Mouse (Mus musculus) midbrain, embryonic 15.5 days (tissue): Measurements from ENCODE around the gene Duox1. TPM values are rescaled to one million over a fixed set of nuclear protein-coding genes. Genes with fewer than 3 reads are reported as not detected.

Source experiments
- ATAC-seq: fragments of 200-750 bp; cut with Nextera tagmentation; replicated peaks from 2 replicates; pipeline ENCODE4 v1.8.0; 2017; ENCODE audit warnings: moderate TSS enrichment
- H3K27ac ChIP-seq: fragments of 300-500 bp; sonication (generic); 2 replicates; pipeline ENCODE4 v1.5.1; 2015; ENCODE audit warnings: mild to moderate bottlenecking, inconsistent platforms
- H3K27me3 ChIP-seq: fragments of 300-500 bp; sonication (generic); replicated peaks from 2 replicates; pipeline ENCODE4 v1.6.1; 2015; ENCODE audit warnings: inconsistent platforms
- H3K36me3 ChIP-seq: fragments of 300-500 bp; sonication (generic); replicated peaks from 2 replicates; pipeline ENCODE4 v1.6.1; 2015; ENCODE audit warnings: inconsistent platforms
- H3K4me1 ChIP-seq: fragments of 300-500 bp; sonication (generic); 2 replicates; pipeline ENCODE4 v1.6.1; 2015; ENCODE audit warnings: inconsistent platforms
- H3K4me2 ChIP-seq: fragments of 300-500 bp; sonication (generic); 2 replicates; pipeline ENCODE4 v1.6.1; 2015; ENCODE audit warnings: inconsistent platforms, mild to moderate bottlenecking, moderate library complexity
- H3K4me3 ChIP-seq: fragments of 300-500 bp; sonication (generic); 2 replicates; pipeline ENCODE4 v1.5.1; 2015; ENCODE audit warnings: mild to moderate bottlenecking, inconsistent platforms
- H3K9ac ChIP-seq: fragments of 300-500 bp; sonication (generic); 2 replicates; pipeline ENCODE4 v1.6.1; 2015; ENCODE audit warnings: mild to moderate bottlenecking, inconsistent platforms
- H3K9me3 ChIP-seq: fragments of 300-500 bp; sonication (generic); 2 replicates; pipeline ENCODE4 v1.6.1; 2016; ENCODE audit warnings: inconsistent platforms
- WGBS: fragments of 180-500 bp; shearing (Covaris S2); methylation state at CpG from one replicate; pipeline ENCODE4 v1.1.7; 2015; ENCODE audit warnings: mixed read lengths; 5-methylcytosine and 5-hydroxymethylcytosine counted together
- polyA plus RNA-seq: library from polyadenylated mRNA; unstranded; fragments of >200 nt; fragmentation: Nextera tagmentation; extraction: Ambion mirVana; gene quantifications from 2 replicates; pipeline ENCODE4 v1.2.1, GENCODE M21; 2015

Duox1 gene
- polyA plus RNA-seq, 1 experiment from 2014 or later: 0.13 TPM

- H3K9me3 ChIP-seq: no peaks in the 10 kb centered on the region
- WGBS: 9% methylated on average over 14 of the region's 14 CpGs
- peaks cover 51% of the 10 kb centered on the region for H3K4me1 ChIP-seq
- peak overlapping the region; percentile 99 for H3K27ac ChIP-seq
- peak overlapping the region; percentile 78 for H3K4me2 ChIP-seq
- peak; percentile 65 for ATAC-seq
- H3K9ac ChIP-seq: peak overlapping the region; percentile 79
- peak overlapping the region; percentile 48 for H3K4me3 ChIP-seq
- no peaks in the 10 kb centered on the region for H3K36me3 ChIP-seq
- H3K27me3 ChIP-seq: no peaks in the 10 kb centered on the region
Measured at GRCm38 (mm10) chr2:122349136-122349785, 33.8 kb downstream of the Duox1 start.

GRCm38 (mm10) chr2:122351156-122351930, 35.9 kb downstream of the Duox1 start:
- no peak overlapping the region for H3K4me3 ChIP-seq
- H3K4me1 ChIP-seq: peaks cover 56% of the 10 kb centered on the region
- 55% methylated on average over 5 of the region's 5 CpGs for whole genome bisulfite sequencing
- no peak overlapping the region for H3K9ac ChIP-seq
- ATAC-seq: no peak
- no peak overlapping the region for H3K4me2 ChIP-seq
- H3K27ac ChIP-seq: peak overlapping the region; percentile 82
- no peaks in the 10 kb centered on the region for H3K9me3 ChIP-seq
- 0 out of 2 replicates have a peak, but pooled peaks cover 3% of the 10 kb centered on the region for H3K36me3 ChIP-seq
- no peaks in the 10 kb centered on the region for H3K27me3 ChIP-seq

GRCm38 (mm10) chr2:122351931-122352329, 36.5 kb downstream of the Duox1 start:
- Histone ChIP-seq H3K4me1 (peaks cover 56% of the 10 kb centered on the region), H3K27ac (peak overlapping the region; percentile 82), H3K9ac (no peak overlapping the region), H3K27me3 (no peaks in the 10 kb centered on the region), H3K36me3 (0 out of 2 replicates have a peak, but pooled peaks cover 3% of the 10 kb centered on the region), H3K9me3 (no peaks in the 10 kb centered on the region), H3K4me2 (no peak overlapping the region), H3K4me3 (no peak overlapping the region)
- WGBS: 6% methylated on average over 4 of the region's 4 CpGs
- ATAC-seq: peak; percentile 13; the same call in 1 of the 2 replicates

- ATAC-seq: no peak
- H3K9ac ChIP-seq: no peak overlapping the region
- peaks cover 52% of the 10 kb centered on the region for H3K4me1 ChIP-seq
- H3K27me3 ChIP-seq: no peaks in the 10 kb centered on the region
- no peak overlapping the region for H3K4me3 ChIP-seq
- H3K9me3 ChIP-seq: no peaks in the 10 kb centered on the region
- H3K36me3 ChIP-seq: 0 out of 2 replicates have a peak, but pooled peaks cover 7% of the 10 kb centered on the region
- H3K4me2 ChIP-seq: no peak overlapping the region
- peak overlapping the region; percentile 43; the same call in 1 of the 2 replicates for H3K27ac ChIP-seq
- WGBS: 84% methylated on average over 6 of the region's 6 CpGs
Measured at GRCm38 (mm10) chr2:122352992-122353391, 37.5 kb downstream of the Duox1 start.

- H3K4me2 ChIP-seq: no peak overlapping the region
- WGBS: 78% methylated on average over 8 of the region's 8 CpGs
- no peak for ATAC-seq
- no peaks in the 10 kb centered on the region for H3K27me3 ChIP-seq
- 0 out of 2 replicates have a peak overlapping the region, but pooled peaks have one; percentile 43 for H3K27ac ChIP-seq
- H3K4me3 ChIP-seq: no peak overlapping the region
- H3K9ac ChIP-seq: no peak overlapping the region
- 0 out of 2 replicates have a peak, but pooled peaks cover 7% of the 10 kb centered on the region for H3K36me3 ChIP-seq
- peaks cover 48% of the 10 kb centered on the region for H3K4me1 ChIP-seq
- no peaks in the 10 kb centered on the region for H3K9me3 ChIP-seq
Measured at GRCm38 (mm10) chr2:122353765-122354164, 38.3 kb downstream of the Duox1 start.

GRCm38 (mm10) chr2:122354191-122354929, 38.9 kb downstream of the Duox1 start:
- no peaks in the 10 kb centered on the region for H3K27me3 ChIP-seq
- H3K36me3 ChIP-seq: 0 out of 2 replicates have a peak, but pooled peaks cover 7% of the 10 kb centered on the region
- WGBS: 38% methylated on average over 12 of the region's 12 CpGs
- no peak for ATAC-seq
- H3K4me2 ChIP-seq: no peak overlapping the region
- H3K4me1 ChIP-seq: peaks cover 42% of the 10 kb centered on the region
- no peak overlapping the region for H3K27ac ChIP-seq
- no peak overlapping the region for H3K4me3 ChIP-seq
- no peaks in the 10 kb centered on the region for H3K9me3 ChIP-seq
- no peak overlapping the region for H3K9ac ChIP-seq

- Histone ChIP-seq H3K9ac (no peak overlapping the region), H3K27me3 (no peaks in the 10 kb centered on the region), H3K36me3 (0 out of 2 replicates have a peak, but pooled peaks cover 7% of the 10 kb centered on the region), H3K4me2 (no peak overlapping the region), H3K9me3 (no peaks in the 10 kb centered on the region), H3K27ac (no peak overlapping the region), H3K4me3 (no peak overlapping the region), H3K4me1 (peaks cover 35% of the 10 kb centered on the region)
- 93% methylated on average over 5 of the region's 5 CpGs for WGBS
- ATAC-seq: no peak
Measured at GRCm38 (mm10) chr2:122355389-122355788, 39.9 kb downstream of the Duox1 start.

GRCm38 (mm10) chr2:122356187-122356586, 40.7 kb downstream of the Duox1 start:
- Histone ChIP-seq H3K27ac (no peak overlapping the region), H3K9ac (no peak overlapping the region), H3K4me1 (peaks cover 34% of the 10 kb centered on the region), H3K36me3 (0 out of 2 replicates have a peak, but pooled peaks cover 7% of the 10 kb centered on the region), H3K4me2 (no peak overlapping the region), H3K27me3 (no peaks in the 10 kb centered on the region), H3K4me3 (no peak overlapping the region), H3K9me3 (no peaks in the 10 kb centered on the region)
- WGBS: 76% methylated on average over 3 of the region's 3 CpGs
- ATAC-seq: no peak

- no peaks in the 10 kb centered on the region for H3K9me3 ChIP-seq
- no peak overlapping the region for H3K27ac ChIP-seq
- no peak overlapping the region for H3K4me2 ChIP-seq
- H3K36me3 ChIP-seq: peaks cover 10% of the 10 kb centered on the region; the same call in 1 of the 2 replicates
- no peaks in the 10 kb centered on the region for H3K27me3 ChIP-seq
- H3K9ac ChIP-seq: no peak overlapping the region
- WGBS: 93% methylated on average over 6 of the region's 6 CpGs
- no peak overlapping the region for H3K4me3 ChIP-seq
- H3K4me1 ChIP-seq: peaks cover 3% of the 10 kb centered on the region; the same call in 1 of the 2 replicates
- no peak for ATAC-seq
Measured at GRCm38 (mm10) chr2:122360310-122360709, 44.8 kb downstream of the Duox1 start.

- Histone ChIP-seq H3K36me3 (peaks cover 10% of the 10 kb centered on the region; the same call in 1 of the 2 replicates), H3K4me2 (no peak overlapping the region), H3K9me3 (no peaks in the 10 kb centered on the region), H3K9ac (no peak overlapping the region), H3K27me3 (no peaks in the 10 kb centered on the region), H3K4me3 (no peak overlapping the region), H3K4me1 (peaks cover 8% of the 10 kb centered on the region), H3K27ac (no peak overlapping the region)
- 93% methylated on average over 6 of the region's 6 CpGs for WGBS
- no peak for ATAC-seq
Measured at GRCm38 (mm10) chr2:122361181-122361580, 45.7 kb downstream of the Duox1 start.

GRCm38 (mm10) chr2:122361868-122362621, 46.6 kb downstream of the Duox1 start:
- Histone ChIP-seq H3K27me3 (no peaks in the 10 kb centered on the region), H3K27ac (no peak overlapping the region), H3K4me3 (no peak overlapping the region), H3K9ac (no peak overlapping the region), H3K4me1 (peaks cover 17% of the 10 kb centered on the region), H3K4me2 (no peak overlapping the region), H3K9me3 (no peaks in the 10 kb centered on the region), H3K36me3 (peaks cover 9% of the 10 kb centered on the region; the same call in 1 of the 2 replicates)
- 61% methylated on average over 10 of the region's 10 CpGs for WGBS
- no peak for ATAC-seq
